Mouse (Mus musculus) lung, postnatal 14 days (tissue): Measurements from ENCODE around the gene Stmn3.

Experiments used
- DNase-seq: peaks from one replicate; pipeline ENCODE4 v3.0.0; 2021

Gene Stmn3

GRCm38 (mm10) chr2:181279968-181280367 is 34.3 kb downstream of the Stmn3 start:
- no peak for DNase-seq

- DNase-seq = no peak
Observed at GRCm38 (mm10) chr2:181277866-181278265, 36.4 kb downstream of the Stmn3 start.

- DNase-seq = peak; percentile 35
Observed at GRCm38 (mm10) chr2:181276766-181277165, 37.5 kb downstream of the Stmn3 start.

- DNase-seq = no peak
Observed at GRCm38 (mm10) chr2:181274639-181275038, 39.7 kb downstream of the Stmn3 start.

- no peak for DNase-seq
Observed at GRCm38 (mm10) chr2:181273829-181274228, 40.5 kb downstream of the Stmn3 start.

DNA sequence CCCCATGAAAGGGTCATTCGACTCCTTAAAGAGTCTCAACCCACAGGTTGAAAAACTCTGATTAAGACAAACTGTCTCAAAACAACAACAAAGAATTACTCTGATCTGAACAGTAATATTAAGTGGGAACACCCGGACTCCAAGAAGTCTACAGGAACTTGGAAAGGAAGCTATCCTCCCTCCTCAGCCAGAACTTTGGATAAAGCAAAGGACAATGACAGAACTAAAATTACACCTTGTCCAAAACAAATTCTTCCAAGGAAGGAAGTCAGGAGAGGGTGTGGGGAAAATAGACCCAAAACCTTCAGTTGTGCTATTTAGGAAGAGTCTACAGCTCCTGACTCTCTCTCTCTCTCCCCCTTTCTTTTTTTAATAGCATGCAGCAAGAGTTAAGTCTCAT is 42.2 kb downstream of the Stmn3 start:
- DNase-seq = no peak

DNA sequence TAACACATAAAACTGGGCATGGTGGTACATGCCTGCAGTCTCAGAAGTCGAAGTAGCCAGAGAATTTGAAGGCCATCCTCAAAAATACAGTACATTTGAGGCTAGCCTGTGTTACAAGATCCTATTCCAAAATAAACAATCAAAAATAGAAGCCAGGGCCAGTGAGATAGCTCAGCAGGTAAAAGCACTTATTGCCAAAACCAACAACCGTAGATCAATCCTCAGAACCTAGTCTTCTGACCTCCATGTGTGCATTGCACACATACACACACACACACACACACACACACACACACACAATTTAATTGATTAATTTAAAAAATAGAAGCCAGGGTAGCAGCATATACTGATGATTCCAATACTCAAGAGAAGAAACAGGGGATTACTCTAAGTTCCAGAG is 47.5 kb downstream of the Stmn3 start:
- no peak for DNase-seq
